Comparison of ENCODE assay signal across 10 mouse cellular contexts in the genomic region with DNA sequence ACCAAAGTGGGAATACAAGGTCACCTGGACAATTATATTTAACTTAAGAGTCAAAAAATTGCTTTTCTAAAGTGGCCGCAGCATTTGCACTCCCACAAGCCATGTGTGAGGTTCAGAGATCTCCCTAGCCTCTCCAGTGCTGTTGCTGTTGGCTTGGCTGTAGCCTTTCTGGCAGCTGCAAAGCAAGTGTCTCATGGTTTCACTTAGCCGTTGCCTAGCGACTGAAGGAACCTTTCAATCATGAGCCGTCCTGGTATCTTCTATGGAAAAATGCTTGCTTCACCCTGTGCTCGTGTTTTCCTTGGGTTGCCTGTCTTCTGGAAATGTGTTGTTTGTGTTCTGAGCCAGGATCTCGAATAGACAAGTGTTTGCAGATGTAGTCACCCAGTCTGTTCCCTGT.
DNase-seq lines count a peak whose midpoint lies in the region; ATAC-seq and TF ChIP-seq lines count a peak whose summit lies in the region.
"Had no signal": no experiment of that assay in that cellular context is flagged by ENCODE, and none has a peak within 500 bp of the region (broad histone marks: within the 10 kb centered on the region; RNA-seq: fewer than 3 reads in every experiment).

No protein-coding gene starts in this region.

- no peak overlapping the region for H3K4me3 ChIP-seq in liver, postnatal 0 days (ENCODE audit: low read depth, low read length)
- H3K4me3 ChIP-seq: megakaryocyte, embryonic 14.5 days had no signal

- no peak for ATAC-seq in liver, postnatal 0 days
- no peak for ATAC-seq in CD4-positive, CD25-positive, alpha-beta regulatory T cell, adult 4 months

- TF ChIP-seq CTCF in liver, postnatal 0 days (IDR thresholded peaks at IDR 0.05; ENCODE audit: low read depth), result no peak

- peak; percentile 82 for DNase-seq in embryo, embryonic 10 days (ENCODE audit: low spot score)
- no peak for DNase-seq in embryo, embryonic 9.5 days (ENCODE audit: extremely low spot score)
- DNase-seq in right cerebral cortex, adult 2 months (ENCODE audit: low spot score in 2 of 2), result peak; percentile 15 to 19
- no peak for DNase-seq in right cerebral cortex, postnatal 36 days (ENCODE audit: low spot score in 2 of 2)
- DNase-seq in layer of hippocampus, adult 8-10 months (ENCODE audit: low spot score in 2 of 2), result peak; percentile 37 to 46
- no peak for DNase-seq in liver, postnatal 0 days
- no peak for DNase-seq in spleen, postnatal 14 days (ENCODE audit: low spot score in 2 of 2)
- DNase-seq: cerebellum, adult 18-20 months had no signal

- TF ChIP-seq EP300 in liver, postnatal 0 days (IDR thresholded peaks at IDR 0.05; ENCODE audit: low read depth), result no peak

- H3K27me3 ChIP-seq in liver, postnatal 0 days (ENCODE audit: insufficient read depth, low read length), result no peaks in the 10 kb centered on the region
- H3K27me3 ChIP-seq: megakaryocyte, embryonic 14.5 days had no signal

- no peak overlapping the region for H3K27ac ChIP-seq in liver, postnatal 0 days (ENCODE audit: low read depth)

- H3K9ac ChIP-seq in liver, postnatal 0 days (replicated peaks), result no peak overlapping the region

- no peak overlapping the region for H3K4me2 ChIP-seq in liver, postnatal 0 days (ENCODE audit: low read depth, low read length)

- H3K4me1 ChIP-seq in liver, postnatal 0 days (ENCODE audit: insufficient read depth), result no peaks in the 10 kb centered on the region
- H3K4me1 ChIP-seq: megakaryocyte, embryonic 14.5 days had no signal

- H3K9me3 ChIP-seq in liver, postnatal 0 days (ENCODE audit: low read length), result no peaks in the 10 kb centered on the region
- H3K9me3 ChIP-seq: megakaryocyte, embryonic 14.5 days had no signal

- no peaks in the 10 kb centered on the region for H3K36me3 ChIP-seq in liver, postnatal 0 days (replicated peaks; ENCODE audit: insufficient read depth, low read length)

- 59% methylated on average over 6 of the region's 6 CpGs for WGBS in liver, postnatal 0 days (ENCODE audit: insufficient replicate concordance)

Comparison
In these comparisons a context has a peak if more than half of its experiments do, and no peak if none do; other contexts are left out.
1. DNase-seq: peak in embryo, embryonic 10 days (single experiment), right cerebral cortex, adult 2 months (2 of 2) and layer of hippocampus, adult 8-10 months (2 of 2); none in embryo, embryonic 9.5 days (single experiment), right cerebral cortex, postnatal 36 days (0 of 2), liver, postnatal 0 days (single experiment) and spleen, postnatal 14 days (0 of 2).